Mouse (Mus musculus): ENCODE data around the gene Prkn. TPM values are rescaled to one million over a fixed set of nuclear protein-coding genes. Genes with fewer than 3 reads are reported as not detected.

Prkn gene
- polyA plus RNA-seq, 1 experiment from 2014 or later: 3.5 TPM

GRCm38 (mm10) chr17:11867334-11868095 lies 1027.3 kb downstream of the Prkn start:
- no peaks in the 10 kb centered on the region for H3K4me1 ChIP-seq (ENCODE audit: control insufficient read depth in 2 of 2, insufficient read depth in 2 of 2, low read length in 2 of 2)
- ATAC-seq (ENCODE audit: insufficient number of reproducible peaks, insufficient read depth, low FRiP score, low read depth): no peak
- H3K27me3 ChIP-seq (ENCODE audit: control insufficient read depth, insufficient read depth, low read length): no peaks in the 10 kb centered on the region
- H3K9ac ChIP-seq (ENCODE audit: low read length): no peak overlapping the region
- H3K4me3 ChIP-seq (ENCODE audit: control insufficient read depth in 1 of 2, insufficient read depth in 1 of 2, low read depth in 1 of 2, low read length in 2 of 2): no peak overlapping the region
- H3K36me3 ChIP-seq (ENCODE audit: control insufficient read depth, insufficient read depth, low read length): no peaks in the 10 kb centered on the region
- WGBS: 57% methylated on average over 13 of the region's 13 CpGs
- no peak overlapping the region for H3K4me2 ChIP-seq (ENCODE audit: low read length)
- H3K27ac ChIP-seq (replicated peaks in 1 of 2; ENCODE audit: control insufficient read depth in 1 of 2, insufficient read depth in 1 of 2, low read depth in 2 of 2, low read length in 2 of 2): no peak overlapping the region
- no peaks in the 10 kb centered on the region for H3K9me3 ChIP-seq (ENCODE audit: control insufficient read depth, low read length)

- no peak overlapping the region for H3K9ac ChIP-seq (ENCODE audit: low read length)
- no peaks in the 10 kb centered on the region for H3K27me3 ChIP-seq (ENCODE audit: control insufficient read depth, insufficient read depth, low read length)
- no peaks in the 10 kb centered on the region for H3K4me1 ChIP-seq (ENCODE audit: control insufficient read depth in 2 of 2, insufficient read depth in 2 of 2, low read length in 2 of 2)
- no peak overlapping the region for H3K4me3 ChIP-seq (ENCODE audit: control insufficient read depth in 1 of 2, insufficient read depth in 1 of 2, low read depth in 1 of 2, low read length in 2 of 2)
- H3K4me2 ChIP-seq (ENCODE audit: low read length): no peak overlapping the region
- H3K27ac ChIP-seq (replicated peaks in 1 of 2; ENCODE audit: control insufficient read depth in 1 of 2, insufficient read depth in 1 of 2, low read depth in 2 of 2, low read length in 2 of 2): no peak overlapping the region
- H3K9me3 ChIP-seq (ENCODE audit: control insufficient read depth, low read length): no peaks in the 10 kb centered on the region
- WGBS: 84% methylated on average over 10 of the region's 10 CpGs
- H3K36me3 ChIP-seq (ENCODE audit: control insufficient read depth, insufficient read depth, low read length): no peaks in the 10 kb centered on the region
- no peak for ATAC-seq (ENCODE audit: insufficient number of reproducible peaks, insufficient read depth, low FRiP score, low read depth)
These were observed 1030.4 kb downstream of the Prkn start for GRCm38 (mm10) chr17:11870546-11870945.

GRCm38 (mm10) chr17:11876240-11876639 lies 1036.1 kb downstream of the Prkn start:
- Histone ChIP-seq H3K4me2 (ENCODE audit: low read length) (no peak overlapping the region), H3K9me3 (ENCODE audit: control insufficient read depth, low read length) (no peaks in the 10 kb centered on the region), H3K27ac (replicated peaks in 1 of 2; ENCODE audit: control insufficient read depth in 1 of 2, insufficient read depth in 1 of 2, low read depth in 2 of 2, low read length in 2 of 2) (no peak overlapping the region), H3K4me1 (ENCODE audit: control insufficient read depth in 2 of 2, insufficient read depth in 2 of 2, low read length in 2 of 2) (no peaks in the 10 kb centered on the region), H3K4me3 (ENCODE audit: control insufficient read depth in 1 of 2, insufficient read depth in 1 of 2, low read depth in 1 of 2, low read length in 2 of 2) (no peak overlapping the region), H3K27me3 (ENCODE audit: control insufficient read depth, insufficient read depth, low read length) (no peaks in the 10 kb centered on the region), H3K36me3 (ENCODE audit: control insufficient read depth, insufficient read depth, low read length) (no peaks in the 10 kb centered on the region), H3K9ac (ENCODE audit: low read length) (no peak overlapping the region)
- ATAC-seq (ENCODE audit: insufficient number of reproducible peaks, insufficient read depth, low FRiP score, low read depth): no peak
- WGBS: 76% methylated on average over 2 of the region's 2 CpGs

- Histone ChIP-seq H3K36me3 (ENCODE audit: control insufficient read depth, insufficient read depth, low read length) (no peaks in the 10 kb centered on the region), H3K9me3 (ENCODE audit: control insufficient read depth, low read length) (no peaks in the 10 kb centered on the region), H3K27me3 (ENCODE audit: control insufficient read depth, insufficient read depth, low read length) (no peaks in the 10 kb centered on the region), H3K4me1 (ENCODE audit: control insufficient read depth in 2 of 2, insufficient read depth in 2 of 2, low read length in 2 of 2) (no peaks in the 10 kb centered on the region), H3K9ac (ENCODE audit: low read length) (no peak overlapping the region), H3K4me2 (ENCODE audit: low read length) (no peak overlapping the region), H3K27ac (replicated peaks in 1 of 2; ENCODE audit: control insufficient read depth in 1 of 2, insufficient read depth in 1 of 2, low read depth in 2 of 2, low read length in 2 of 2) (no peak overlapping the region), H3K4me3 (ENCODE audit: control insufficient read depth in 1 of 2, insufficient read depth in 1 of 2, low read depth in 1 of 2, low read length in 2 of 2) (no peak overlapping the region)
- ATAC-seq (ENCODE audit: insufficient number of reproducible peaks, insufficient read depth, low FRiP score, low read depth): no peak
- WGBS: 82% methylated on average over 5 of the region's 5 CpGs
These were observed 1041.1 kb downstream of the Prkn start for GRCm38 (mm10) chr17:11881110-11881820.

GRCm38 (mm10) chr17:11885601-11886000 lies 1045.4 kb downstream of the Prkn start:
- Histone ChIP-seq H3K9me3 (ENCODE audit: control insufficient read depth, low read length) (no peaks in the 10 kb centered on the region), H3K27ac (replicated peaks in 1 of 2; ENCODE audit: control insufficient read depth in 1 of 2, insufficient read depth in 1 of 2, low read depth in 2 of 2, low read length in 2 of 2) (no peak overlapping the region), H3K9ac (ENCODE audit: low read length) (no peak overlapping the region), H3K27me3 (ENCODE audit: control insufficient read depth, insufficient read depth, low read length) (no peaks in the 10 kb centered on the region), H3K4me1 (ENCODE audit: control insufficient read depth in 2 of 2, insufficient read depth in 2 of 2, low read length in 2 of 2) (no peaks in the 10 kb centered on the region), H3K4me3 (ENCODE audit: control insufficient read depth in 1 of 2, insufficient read depth in 1 of 2, low read depth in 1 of 2, low read length in 2 of 2) (no peak overlapping the region), H3K4me2 (ENCODE audit: low read length) (no peak overlapping the region), H3K36me3 (ENCODE audit: control insufficient read depth, insufficient read depth, low read length) (no peaks in the 10 kb centered on the region)
- 80% methylated on average over 6 of the region's 6 CpGs for WGBS
- no peak for ATAC-seq (ENCODE audit: insufficient number of reproducible peaks, insufficient read depth, low FRiP score, low read depth)

- no peak overlapping the region for H3K27ac ChIP-seq (replicated peaks in 1 of 2; ENCODE audit: control insufficient read depth in 1 of 2, insufficient read depth in 1 of 2, low read depth in 2 of 2, low read length in 2 of 2)
- H3K36me3 ChIP-seq (ENCODE audit: control insufficient read depth, insufficient read depth, low read length): no peaks in the 10 kb centered on the region
- no peaks in the 10 kb centered on the region for H3K27me3 ChIP-seq (ENCODE audit: control insufficient read depth, insufficient read depth, low read length)
- H3K4me3 ChIP-seq (ENCODE audit: control insufficient read depth in 1 of 2, insufficient read depth in 1 of 2, low read depth in 1 of 2, low read length in 2 of 2): no peak overlapping the region
- ATAC-seq (ENCODE audit: insufficient number of reproducible peaks, insufficient read depth, low FRiP score, low read depth): no peak
- H3K9me3 ChIP-seq (ENCODE audit: control insufficient read depth, low read length): no peaks in the 10 kb centered on the region
- H3K9ac ChIP-seq (ENCODE audit: low read length): no peak overlapping the region
- no peak overlapping the region for H3K4me2 ChIP-seq (ENCODE audit: low read length)
- WGBS: 80% methylated on average over 4 of the region's 4 CpGs
- no peaks in the 10 kb centered on the region for H3K4me1 ChIP-seq (ENCODE audit: control insufficient read depth in 2 of 2, insufficient read depth in 2 of 2, low read length in 2 of 2)
These were observed 1046.8 kb downstream of the Prkn start for GRCm38 (mm10) chr17:11886963-11887362.

- no peak overlapping the region for H3K27ac ChIP-seq (replicated peaks in 1 of 2; ENCODE audit: control insufficient read depth in 1 of 2, insufficient read depth in 1 of 2, low read depth in 2 of 2, low read length in 2 of 2)
- H3K9ac ChIP-seq (ENCODE audit: low read length): no peak overlapping the region
- no peaks in the 10 kb centered on the region for H3K9me3 ChIP-seq (ENCODE audit: control insufficient read depth, low read length)
- WGBS: 63% methylated on average over 12 of the region's 12 CpGs
- H3K4me2 ChIP-seq (ENCODE audit: low read length): no peak overlapping the region
- no peak for ATAC-seq (ENCODE audit: insufficient number of reproducible peaks, insufficient read depth, low FRiP score, low read depth)
- H3K4me1 ChIP-seq (ENCODE audit: control insufficient read depth in 2 of 2, insufficient read depth in 2 of 2, low read length in 2 of 2): no peaks in the 10 kb centered on the region
- no peaks in the 10 kb centered on the region for H3K27me3 ChIP-seq (ENCODE audit: control insufficient read depth, insufficient read depth, low read length)
- H3K36me3 ChIP-seq (ENCODE audit: control insufficient read depth, insufficient read depth, low read length): no peaks in the 10 kb centered on the region
- H3K4me3 ChIP-seq (ENCODE audit: control insufficient read depth in 1 of 2, insufficient read depth in 1 of 2, low read depth in 1 of 2, low read length in 2 of 2): no peak overlapping the region
These were observed 1047.5 kb downstream of the Prkn start for GRCm38 (mm10) chr17:11887591-11888205.
